Mouse (Mus musculus): ENCODE data around the gene Las1l. TPM values are rescaled to one million over a fixed set of nuclear protein-coding genes. Genes with fewer than 3 reads are reported as not detected.

The Las1l gene
- polyA plus RNA-seq, 1 experiment from 2014 or later, result 58.1 TPM

DNA sequence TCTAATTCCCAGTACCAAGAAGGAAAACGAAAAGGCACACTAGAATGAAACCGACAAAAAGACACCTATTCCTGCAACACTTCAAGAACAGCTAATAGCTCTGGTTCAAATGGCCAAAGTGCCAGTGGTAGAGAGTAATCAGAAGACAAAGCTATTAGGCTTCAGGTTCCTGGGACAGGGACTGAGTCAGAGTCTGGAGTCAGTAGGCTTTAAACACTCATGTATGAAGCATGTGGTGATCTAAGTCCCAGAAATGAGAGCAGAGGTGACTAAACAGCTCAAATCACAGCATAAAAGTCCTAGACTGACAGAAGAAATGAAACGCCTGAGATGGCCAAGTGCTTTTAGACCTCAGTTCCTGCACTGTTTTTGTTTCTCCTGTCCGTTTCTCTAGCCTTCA is 8.6 kb downstream of the Las1l start:
- H3K9ac ChIP-seq, result no peak overlapping the region
- no peak for ATAC-seq (ENCODE audit: low FRiP score, low read depth)
- WGBS, result 88% methylated on average over 4 of the region's 4 CpGs
- no peaks in the 10 kb centered on the region for H3K4me1 ChIP-seq
- H3K9me3 ChIP-seq, result no peaks in the 10 kb centered on the region
- no peak overlapping the region for H3K4me2 ChIP-seq (replicated peaks)
- no peak overlapping the region for H3K27ac ChIP-seq
- peaks cover 22% of the 10 kb centered on the region for H3K36me3 ChIP-seq
- no peak overlapping the region for H3K4me3 ChIP-seq
- H3K27me3 ChIP-seq, result 0 out of 2 replicates have a peak, but pooled peaks cover 4% of the 10 kb centered on the region

DNA sequence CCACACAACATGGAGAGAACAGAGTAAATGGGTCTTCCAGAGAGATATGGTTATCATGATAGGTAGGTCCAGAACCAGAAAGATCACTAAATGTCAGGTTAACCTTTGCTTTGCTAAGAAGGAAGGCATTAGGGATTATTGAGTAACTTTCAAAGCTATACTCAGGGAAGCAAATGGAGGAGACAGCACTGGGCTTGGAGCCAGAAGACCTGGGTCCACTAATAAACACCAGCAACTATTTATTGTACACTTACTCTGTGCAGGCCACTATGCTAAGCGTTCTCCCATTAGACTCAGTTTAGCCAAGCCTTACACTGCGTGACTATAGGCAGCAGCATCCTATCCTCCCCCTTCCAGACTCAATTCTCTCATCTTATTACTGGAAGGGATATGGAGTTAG is 11.3 kb downstream of the Las1l start:
- 92% methylated on average over 2 of the region's 2 CpGs for WGBS
- Histone ChIP-seq H3K4me1 (no peaks in the 10 kb centered on the region), H3K36me3 (peaks cover 22% of the 10 kb centered on the region), H3K4me3 (no peak overlapping the region), H3K27me3 (0 out of 2 replicates have a peak, but pooled peaks cover 4% of the 10 kb centered on the region), H3K4me2 (replicated peaks) (no peak overlapping the region), H3K27ac (no peak overlapping the region), H3K9ac (no peak overlapping the region), H3K9me3 (no peaks in the 10 kb centered on the region)
- ATAC-seq (ENCODE audit: low FRiP score, low read depth), result no peak

DNA sequence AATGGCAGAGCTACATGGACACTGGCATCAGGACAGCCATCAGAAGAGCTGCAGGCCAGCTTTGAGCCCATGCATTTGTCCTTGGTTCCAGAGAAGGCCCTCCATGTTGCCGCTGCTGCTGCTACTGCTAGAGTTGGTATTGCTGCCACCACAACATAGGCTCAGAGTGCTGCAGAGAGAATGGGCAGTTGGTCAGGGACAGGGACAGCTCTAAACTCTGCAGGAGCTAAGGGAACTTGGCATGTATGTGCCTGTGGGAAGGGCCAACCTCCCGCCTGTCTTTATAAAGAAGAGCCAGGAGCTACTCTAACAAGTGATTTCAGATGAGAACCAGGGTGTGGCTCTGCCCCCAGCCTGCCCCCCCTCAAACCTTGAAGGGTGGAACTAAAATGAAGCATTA is 21.3 kb downstream of the Las1l start:
- Histone ChIP-seq H3K4me2 (replicated peaks) (no peak overlapping the region), H3K27ac (no peak overlapping the region), H3K9me3 (no peaks in the 10 kb centered on the region), H3K9ac (no peak overlapping the region), H3K4me1 (no peaks in the 10 kb centered on the region), H3K4me3 (no peak overlapping the region), H3K27me3 (no peaks in the 10 kb centered on the region), H3K36me3 (peaks cover 29% of the 10 kb centered on the region)
- WGBS, result 88% methylated on average over 2 of the region's 2 CpGs
- ATAC-seq (ENCODE audit: low FRiP score, low read depth), result no peak

DNA sequence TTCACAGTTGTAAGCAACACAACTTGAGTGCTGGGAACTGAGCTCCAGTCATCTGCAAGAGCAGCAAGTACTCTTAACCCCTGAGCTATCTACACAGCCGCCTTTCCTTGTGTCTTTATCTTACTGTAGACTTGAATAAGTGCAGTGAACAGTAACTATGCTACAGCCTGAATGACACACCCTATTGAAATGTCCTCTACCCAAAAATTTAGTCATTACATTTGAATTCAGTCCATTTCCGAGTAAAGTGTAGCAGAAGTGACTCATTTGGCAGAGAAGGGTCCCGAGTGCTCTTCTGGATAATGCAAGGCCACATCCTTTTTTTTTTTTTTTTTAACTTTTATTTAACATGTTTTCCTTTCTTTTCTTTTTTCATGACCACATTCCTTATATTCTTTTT is 54.0 kb downstream of the Las1l start:
- WGBS, result 86% methylated on average over 3 of the region's 3 CpGs
- no peaks in the 10 kb centered on the region for H3K4me1 ChIP-seq

More for the DNA sequence above, 54.0 kb downstream of the Las1l start:
- H3K4me3 ChIP-seq, result no peak overlapping the region
- H3K27me3 ChIP-seq, result no peaks in the 10 kb centered on the region
- H3K9ac ChIP-seq, result no peak overlapping the region
- H3K4me2 ChIP-seq (replicated peaks), result no peak overlapping the region
- no peaks in the 10 kb centered on the region for H3K36me3 ChIP-seq
- ATAC-seq (ENCODE audit: low FRiP score, low read depth), result no peak
- H3K9me3 ChIP-seq, result no peaks in the 10 kb centered on the region
- H3K27ac ChIP-seq, result no peak overlapping the region

Other genes starting within 250 kb of the Las1l start
- gene Zc3h12b, start 245.3 kb downstream of the Las1l start, polyA plus RNA-seq (2015; fragmentation: Nextera tagmentation; extraction: Ambion mirVana), result 5.1 and 5.4 TPM in 2 replicates
- gene Msn, start 139.1 kb upstream of the Las1l start, polyA plus RNA-seq (2015; fragmentation: Nextera tagmentation; extraction: Ambion mirVana), result 77.9 and 87.0 TPM in 2 replicates